Mouse (Mus musculus) liver, embryonic 13.5 days (tissue): ENCODE measurements at regions not wholly inside any gene's neighbourhood (a gene's known extent, or its start where the extent isn't known, plus 50 kb on each side); places are given as distances from the start of the nearest gene placed in this dataset.

Source experiments
- ATAC-seq: fragments of 200-750 bp; cut with Nextera tagmentation; 2 replicates; pipeline ENCODE4 v1.8.0; 2017; ENCODE audit warnings: low read depth, mild to moderate bottlenecking, moderate number of reproducible peaks, moderate library complexity
- DNase-seq: peaks from one replicate; pipeline ENCODE4 v3.0.0; 2022
- H3K27ac ChIP-seq: fragments of 300-500 bp; sonication (generic); 2 replicates; pipeline ENCODE4 v1.5.1; 2015; ENCODE audit warnings: moderate library complexity, mild to moderate bottlenecking, inconsistent platforms
- H3K27me3 ChIP-seq: fragments of 300-500 bp; sonication (generic); 2 replicates; pipeline ENCODE4 v1.6.1; 2015; ENCODE audit warnings: mild to moderate bottlenecking, inconsistent platforms
- H3K36me3 ChIP-seq: fragments of 300-500 bp; sonication (generic); 2 replicates; pipeline ENCODE4 v1.6.1; 2015; ENCODE audit warnings: mild to moderate bottlenecking, inconsistent platforms
- H3K4me1 ChIP-seq: fragments of 300-500 bp; sonication (generic); replicated peaks from 2 replicates; pipeline ENCODE4 v1.6.1; 2015; ENCODE audit warnings: inconsistent platforms
- H3K4me2 ChIP-seq: fragments of 300-500 bp; sonication (generic); 2 replicates; pipeline ENCODE4 v1.6.1; 2015; ENCODE audit warnings: inconsistent platforms, mild to moderate bottlenecking, moderate library complexity
- H3K4me3 ChIP-seq: fragments of 300-500 bp; sonication (generic); replicated peaks from 2 replicates; pipeline ENCODE4 v1.5.1; 2015; ENCODE audit warnings: mild to moderate bottlenecking, inconsistent platforms
- H3K9ac ChIP-seq: fragments of 300-500 bp; sonication (generic); 2 replicates; pipeline ENCODE4 v1.6.1; 2015; ENCODE audit warnings: mild to moderate bottlenecking, inconsistent platforms
- H3K9me3 ChIP-seq: fragments of 300-500 bp; sonication (generic); replicated peaks from 2 replicates; pipeline ENCODE4 v1.6.1; 2016; ENCODE audit warnings: inconsistent platforms
- WGBS: fragments of 180-500 bp; shearing (Covaris S2); methylation state at CpG from one replicate; pipeline ENCODE4 v1.1.7; 2015; ENCODE audit not compliant: insufficient replicate concordance; 5-methylcytosine and 5-hydroxymethylcytosine counted together

GRCm38 (mm10) chr12:77179138-77179537 lies 58.8 kb upstream of the Fut8 start:
- DNase-seq (no peak), ATAC-seq (no peak)
- H3K4me3 ChIP-seq = no peak overlapping the region
- peaks cover 9% of the 10 kb centered on the region for H3K4me1 ChIP-seq
- no peaks in the 10 kb centered on the region for H3K36me3 ChIP-seq
- WGBS = 80% methylated on average over 7 of the region's 7 CpGs
- H3K9ac ChIP-seq = no peak overlapping the region
- H3K9me3 ChIP-seq = no peaks in the 10 kb centered on the region
- H3K27me3 ChIP-seq = no peaks in the 10 kb centered on the region
- no peak overlapping the region for H3K27ac ChIP-seq
- H3K4me2 ChIP-seq = no peak overlapping the region

- H3K4me1 ChIP-seq = peaks cover 9% of the 10 kb centered on the region
- DNase-seq (no peak), ATAC-seq (no peak)
- H3K4me2 ChIP-seq = no peak overlapping the region
- no peak overlapping the region for H3K27ac ChIP-seq
- H3K4me3 ChIP-seq = no peak overlapping the region
- no peaks in the 10 kb centered on the region for H3K36me3 ChIP-seq
- no peaks in the 10 kb centered on the region for H3K27me3 ChIP-seq
- H3K9ac ChIP-seq = no peak overlapping the region
- WGBS = 23% methylated on average over 15 of the region's 15 CpGs
- no peaks in the 10 kb centered on the region for H3K9me3 ChIP-seq
These were observed 59.9 kb upstream of the Fut8 start for GRCm38 (mm10) chr12:77177811-77178578.

- H3K36me3 ChIP-seq = no peaks in the 10 kb centered on the region
- H3K27ac ChIP-seq = no peak overlapping the region; the same call in 1 of the 2 replicates
- H3K27me3 ChIP-seq = no peaks in the 10 kb centered on the region
- DNase-seq = no peak
- WGBS = 49% methylated on average over 3 of the region's 3 CpGs
- no peak for ATAC-seq
- H3K9ac ChIP-seq = no peak overlapping the region
- H3K4me1 ChIP-seq = peaks cover 9% of the 10 kb centered on the region
- no peak overlapping the region for H3K4me3 ChIP-seq
- H3K9me3 ChIP-seq = no peaks in the 10 kb centered on the region
- no peak overlapping the region for H3K4me2 ChIP-seq
These were observed 60.6 kb upstream of the Fut8 start for GRCm38 (mm10) chr12:77177303-77177702.

GRCm38 (mm10) chr12:77174032-77174431 lies 63.9 kb upstream of the Fut8 start:
- Histone ChIP-seq H3K36me3 (no peaks in the 10 kb centered on the region), H3K9me3 (no peaks in the 10 kb centered on the region), H3K9ac (no peak overlapping the region), H3K4me1 (peaks cover 9% of the 10 kb centered on the region), H3K4me2 (no peak overlapping the region), H3K4me3 (no peak overlapping the region), H3K27ac (no peak overlapping the region), H3K27me3 (no peaks in the 10 kb centered on the region)
- no peak for DNase-seq
- no peak for ATAC-seq

GRCm38 (mm10) chr12:77172540-77172939 lies 65.4 kb upstream of the Fut8 start:
- WGBS = 76% methylated on average over 2 of the region's 2 CpGs
- no peak for DNase-seq
- no peak overlapping the region for H3K4me2 ChIP-seq
- no peaks in the 10 kb centered on the region for H3K4me1 ChIP-seq
- H3K4me3 ChIP-seq = no peak overlapping the region
- no peak overlapping the region for H3K9ac ChIP-seq
- no peak for ATAC-seq
- H3K36me3 ChIP-seq = no peaks in the 10 kb centered on the region
- no peaks in the 10 kb centered on the region for H3K9me3 ChIP-seq
- no peak overlapping the region for H3K27ac ChIP-seq
- no peaks in the 10 kb centered on the region for H3K27me3 ChIP-seq

- no peaks in the 10 kb centered on the region for H3K36me3 ChIP-seq
- no peaks in the 10 kb centered on the region for H3K4me1 ChIP-seq
- no peak for DNase-seq
- no peak overlapping the region for H3K4me3 ChIP-seq
- no peak overlapping the region for H3K4me2 ChIP-seq
- 66% methylated on average over 5 of the region's 5 CpGs for WGBS
- H3K27ac ChIP-seq = no peak overlapping the region
- H3K9me3 ChIP-seq = no peaks in the 10 kb centered on the region
- H3K27me3 ChIP-seq = no peaks in the 10 kb centered on the region
- no peak for ATAC-seq
- no peak overlapping the region for H3K9ac ChIP-seq
These were observed 67.7 kb upstream of the Fut8 start for GRCm38 (mm10) chr12:77170257-77170656.

GRCm38 (mm10) chr12:77168367-77168766 lies 69.6 kb upstream of the Fut8 start:
- WGBS = 76% methylated on average over 1 of the region's 1 CpGs
- no peak overlapping the region for H3K4me3 ChIP-seq
- no peak overlapping the region for H3K9ac ChIP-seq
- no peak overlapping the region for H3K27ac ChIP-seq
- no peaks in the 10 kb centered on the region for H3K9me3 ChIP-seq
- H3K4me1 ChIP-seq = no peaks in the 10 kb centered on the region
- DNase-seq = no peak
- no peaks in the 10 kb centered on the region for H3K36me3 ChIP-seq
- no peak for ATAC-seq
- H3K27me3 ChIP-seq = no peaks in the 10 kb centered on the region
- H3K4me2 ChIP-seq = no peak overlapping the region

GRCm38 (mm10) chr12:77156698-77157097 lies 81.2 kb upstream of the Fut8 start:
- Histone ChIP-seq H3K9me3 (no peaks in the 10 kb centered on the region), H3K4me3 (no peak overlapping the region), H3K4me2 (no peak overlapping the region), H3K27ac (no peak overlapping the region), H3K4me1 (peaks cover 7% of the 10 kb centered on the region), H3K36me3 (no peaks in the 10 kb centered on the region), H3K9ac (no peak overlapping the region), H3K27me3 (no peaks in the 10 kb centered on the region)
- no peak for DNase-seq
- peak; percentile 31; the same call in 1 of the 2 replicates for ATAC-seq
- 36% methylated on average over 2 of the region's 2 CpGs for WGBS

DNA sequence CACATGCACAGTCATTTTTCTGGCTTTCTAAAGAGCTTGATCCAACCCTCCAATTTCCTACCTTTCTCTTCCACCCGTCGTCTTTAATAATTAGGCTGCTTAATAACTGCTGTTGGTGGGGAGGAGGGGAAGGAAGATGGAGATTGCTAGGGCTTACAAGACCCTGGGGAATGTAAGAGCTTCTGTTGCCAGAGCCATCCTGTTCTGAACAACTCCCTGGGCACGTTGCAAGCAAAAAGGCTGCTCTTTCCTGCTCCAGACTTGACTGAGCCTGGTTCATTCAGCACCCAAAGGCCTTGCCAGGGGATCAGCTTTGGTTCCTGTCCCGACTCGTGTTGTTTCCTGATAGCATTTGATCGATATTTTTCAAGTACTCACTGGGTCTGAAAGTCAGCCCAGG lies 82.3 kb upstream of the Fut8 start:
- Histone ChIP-seq H3K9me3 (no peaks in the 10 kb centered on the region), H3K36me3 (no peaks in the 10 kb centered on the region), H3K9ac (no peak overlapping the region), H3K4me2 (no peak overlapping the region), H3K4me3 (no peak overlapping the region), H3K27ac (no peak overlapping the region), H3K4me1 (peaks cover 7% of the 10 kb centered on the region), H3K27me3 (no peaks in the 10 kb centered on the region)
- DNase-seq = no peak
- ATAC-seq = no peak
- WGBS = 57% methylated on average over 6 of the region's 6 CpGs

DNA sequence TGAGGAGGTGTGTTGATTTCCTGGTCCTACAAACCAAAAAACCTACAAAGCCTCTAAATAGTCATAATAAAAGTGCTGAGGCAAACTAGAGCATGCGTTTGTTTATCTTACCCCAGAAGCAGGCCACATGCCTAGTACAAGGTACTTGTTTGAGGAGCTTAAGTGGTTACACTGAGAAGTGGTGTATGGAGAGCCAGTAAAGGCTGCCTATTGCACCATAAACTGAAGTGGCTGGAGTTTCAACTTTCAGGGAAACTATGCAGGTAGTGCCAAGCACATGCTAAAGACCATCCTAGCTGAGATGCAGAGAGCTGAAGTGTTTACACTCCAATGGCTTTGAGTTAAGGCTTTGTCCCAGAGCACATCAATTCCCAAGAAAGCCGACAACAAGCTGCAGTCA lies 86.5 kb upstream of the Fut8 start:
- Histone ChIP-seq H3K9me3 (no peaks in the 10 kb centered on the region), H3K27ac (no peak overlapping the region), H3K4me1 (peaks cover 2% of the 10 kb centered on the region; the same call in 1 of the 2 replicates), H3K4me3 (no peak overlapping the region), H3K9ac (no peak overlapping the region), H3K27me3 (no peaks in the 10 kb centered on the region), H3K4me2 (no peak overlapping the region), H3K36me3 (no peaks in the 10 kb centered on the region)
- DNase-seq = no peak
- whole genome bisulfite sequencing = 64% methylated on average over 2 of the region's 2 CpGs
- no peak for ATAC-seq

DNA sequence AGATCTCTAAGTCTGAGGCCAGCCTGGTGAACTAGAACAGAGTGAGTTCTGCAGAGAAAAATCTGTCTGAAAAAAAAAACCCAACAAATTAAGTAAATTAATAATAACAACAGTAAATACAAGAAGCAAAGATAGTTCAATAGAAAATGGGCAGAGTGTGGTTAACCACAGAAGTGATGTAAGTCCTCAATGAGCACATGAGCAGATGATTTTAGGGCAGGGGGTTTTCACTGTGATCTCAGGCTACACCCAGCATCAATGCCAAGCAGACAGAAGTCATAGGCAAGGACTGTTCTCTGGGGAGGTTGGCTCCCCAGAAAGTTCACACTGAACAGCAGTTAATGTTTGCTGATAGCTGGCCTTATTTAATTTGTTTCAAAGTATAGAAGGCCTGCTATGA lies 88.1 kb upstream of the Fut8 start:
- Histone ChIP-seq H3K27me3 (no peaks in the 10 kb centered on the region), H3K9ac (no peak overlapping the region), H3K9me3 (no peaks in the 10 kb centered on the region), H3K4me3 (no peak overlapping the region), H3K4me1 (no peaks in the 10 kb centered on the region), H3K27ac (no peak overlapping the region), H3K36me3 (no peaks in the 10 kb centered on the region), H3K4me2 (no peak overlapping the region)
- DNase-seq (no peak), ATAC-seq (no peak)

DNA sequence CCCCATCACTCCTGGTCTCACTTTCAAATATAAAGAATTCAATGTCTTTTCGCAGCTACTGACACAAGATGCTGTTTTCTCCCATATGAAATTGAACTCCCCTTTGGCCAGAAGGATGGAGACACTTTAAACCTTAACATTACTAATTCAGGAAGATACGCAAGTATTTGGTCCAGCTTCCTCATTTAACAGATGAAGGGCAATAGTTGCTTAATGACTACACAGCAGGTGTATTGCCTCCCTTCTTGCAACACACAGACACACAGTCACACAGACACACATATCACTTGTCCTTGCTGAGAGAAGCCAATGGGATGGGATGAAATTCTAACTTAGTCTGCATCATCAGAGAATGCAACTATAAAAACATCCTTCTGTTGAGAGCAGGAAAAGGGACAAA lies 89.8 kb upstream of the Fut8 start:
- Histone ChIP-seq H3K4me3 (no peak overlapping the region), H3K27ac (no peak overlapping the region), H3K9me3 (no peaks in the 10 kb centered on the region), H3K4me2 (no peak overlapping the region), H3K36me3 (no peaks in the 10 kb centered on the region), H3K27me3 (no peaks in the 10 kb centered on the region), H3K4me1 (0 out of 2 replicates have a peak, but pooled peaks cover 4% of the 10 kb centered on the region), H3K9ac (no peak overlapping the region)
- DNase-seq (no peak), ATAC-seq (no peak)
- WGBS = 80% methylated on average over 2 of the region's 2 CpGs
